9 mouse cellular contexts compared by ENCODE assay signal in genomic region chr12:31271361-31272011, GRCm38 (mm10). TPM values are rescaled to one million over a fixed set of nuclear protein-coding genes. Genes with fewer than 3 reads are reported as not detected.
DNase-seq lines count a peak whose midpoint lies in the region; ATAC-seq and TF ChIP-seq lines count a peak whose summit lies in the region.
"Had no signal": no experiment of that assay in that cellular context is flagged by ENCODE, and none has a peak within 500 bp of the region (broad histone marks: within the 10 kb centered on the region; RNA-seq: fewer than 3 reads in every experiment).

No protein-coding gene starts in this region.

- peak; percentile 26 to 60 for DNase-seq in lung, adult 18-20 months
- no peak for DNase-seq in lung, adult 2 months
- DNase-seq in embryo, embryonic 9.5 days (ENCODE audit: extremely low spot score): peak; percentile 71
- peak; percentile 81 for DNase-seq in lung, postnatal 14 days
- no peak for DNase-seq in layer of hippocampus, postnatal 14 days (ENCODE audit: low spot score in 2 of 2)
- DNase-seq in left cerebral cortex, postnatal 14 days (ENCODE audit: low spot score in 2 of 2): no peak
- DNase-seq in cerebellum, adult 18-20 months: no peak

- no peak for TF ChIP-seq POLR2A in lung, adult 2 months (IDR thresholded peaks at IDR 0.05; ENCODE audit: borderline replicate concordance, extremely low read depth, low read depth, low read length)

- TF ChIP-seq CTCF in lung, adult 2 months (IDR thresholded peaks at IDR 0.05; ENCODE audit: insufficient read depth, low read length): no peak
- TF ChIP-seq CTCF in intestine, postnatal 0 days (IDR thresholded peaks at IDR 0.05; ENCODE audit: low read depth): no peak

- H3K9ac ChIP-seq in intestine, postnatal 0 days (ENCODE audit: low read depth, low read length): no peak overlapping the region
- H3K9ac ChIP-seq: liver, embryonic 14.5 days had no signal

- 0 out of 2 replicates have a peak, but pooled peaks cover 16% of the 10 kb centered on the region for H3K36me3 ChIP-seq in intestine, postnatal 0 days (ENCODE audit: control insufficient read depth, insufficient read depth)

- H3K27ac ChIP-seq in intestine, postnatal 0 days (ENCODE audit: low read depth, low read length): peak overlapping the region; percentile 50; the same call in 1 of the 2 replicates
- H3K27ac ChIP-seq: liver, embryonic 14.5 days had no signal

- peak overlapping the region; percentile 37 for H3K4me2 ChIP-seq in intestine, postnatal 0 days (replicated peaks; ENCODE audit: low read depth)

- H3K4me1 ChIP-seq in lung, adult 2 months (ENCODE audit: control insufficient read depth, insufficient read depth, low read length): peaks cover 3% of the 10 kb centered on the region; the same call in 1 of the 2 replicates
- no peaks in the 10 kb centered on the region for H3K4me1 ChIP-seq in intestine, postnatal 0 days (replicated peaks; ENCODE audit: control insufficient read depth, insufficient read depth, low read length)

- H3K27me3 ChIP-seq in intestine, postnatal 0 days (replicated peaks; ENCODE audit: control insufficient read depth, insufficient read depth, low read length): peaks cover 4% of the 10 kb centered on the region; the same call in 1 of the 2 replicates

- WGBS in lung, adult 2 months: 11% methylated on average over 16 of the region's 16 CpGs
- 23% methylated on average over 16 of the region's 16 CpGs for WGBS in intestine, postnatal 0 days

- no peak for ATAC-seq in intestine, postnatal 0 days

- no peaks in the 10 kb centered on the region for H3K9me3 ChIP-seq in intestine, postnatal 0 days (ENCODE audit: control insufficient read depth)

- H3K4me3 ChIP-seq in lung, adult 2 months (replicated peaks; ENCODE audit: extremely low read depth, low read depth, low read length): no peak overlapping the region
- H3K4me3 ChIP-seq in intestine, postnatal 0 days (ENCODE audit: low read depth, low read length): no peak overlapping the region

- intact Hi-C loops in left cerebral cortex, postnatal 14 days (cut with DNase I): no loop called here

RNA-seq across cellular contexts. Expression of gene Lamb1, which starts 6.5 kb away (rescaled TPM):
- 48.4 and 53.4 TPM in 2 replicates for polyA plus RNA-seq in lung, adult 2 months (2012; rRNA removed)
- 25.8 and 27.5 TPM in 2 replicates for polyA plus RNA-seq in intestine, postnatal 0 days (2015; fragmentation: Nextera tagmentation; extraction: Ambion mirVana)
- total RNA-seq in layer of hippocampus, postnatal 14 days (2021): 10 to 100 TPM; 47.5 to 54.9 TPM
- total RNA-seq in left cerebral cortex, postnatal 14 days (2021): 10 to 100 TPM; 26.2 to 28.1 TPM

RNA-seq across cellular contexts. Expression of gene Gm6993, which starts 30.9 kb away (rescaled TPM):
- not detected in 2 replicates for polyA plus RNA-seq in lung, adult 2 months (2012; rRNA removed)
- not detected in 2 replicates for polyA plus RNA-seq in intestine, postnatal 0 days (2015; fragmentation: Nextera tagmentation; extraction: Ambion mirVana)
- not detected for total RNA-seq in layer of hippocampus, postnatal 14 days (2021)
- total RNA-seq in left cerebral cortex, postnatal 14 days (2021): not detected
- polyA plus RNA-seq: liver, embryonic 14.5 days had no signal

Comparison
In these comparisons a context has a peak if more than half of its experiments do, and no peak if none do; other contexts are left out.
1. DNase-seq: peak in lung, adult 18-20 months (2 of 2), embryo, embryonic 9.5 days (single experiment) and lung, postnatal 14 days (single experiment); none in lung, adult 2 months (single experiment), layer of hippocampus, postnatal 14 days (0 of 2), left cerebral cortex, postnatal 14 days (0 of 2) and cerebellum, adult 18-20 months (0 of 2).